Mouse (Mus musculus) limb, embryonic 14.5 days (tissue): Measurements from ENCODE around the gene Nlk. TPM values are rescaled to one million over a fixed set of nuclear protein-coding genes. Genes with fewer than 3 reads are reported as not detected.
A peak's percentile ranks its signal among the peaks of the same experiment; 100 is the strongest.

ENCODE experiments used
- ATAC-seq: fragments of 200-750 bp; cut with Nextera tagmentation; 2 replicates; pipeline ENCODE4 v1.8.0; 2017; ENCODE audit warnings: low read depth, moderate number of reproducible peaks, moderate TSS enrichment; ENCODE audit not compliant: low FRiP score
- DNase-seq: peaks from one replicate; pipeline ENCODE4 v3.0.0-alpha.2; 2015; ENCODE audit warnings: low spot score
- H3K27ac ChIP-seq: fragments of 300-500 bp; sonication (generic); replicated peaks from 2 replicates; pipeline ENCODE4 v1.5.1; 2014; ENCODE audit warnings: low read depth, mild to moderate bottlenecking, low read length, moderate library complexity, mixed read lengths
- H3K27me3 ChIP-seq: fragments of 300-500 bp; sonication (generic); 2 replicates; pipeline ENCODE4 v1.6.1; 2014; ENCODE audit warnings: low read length, mixed read lengths; ENCODE audit not compliant: control insufficient read depth, insufficient read depth
- H3K36me3 ChIP-seq: fragments of 300-500 bp; sonication (generic); 2 replicates; pipeline ENCODE4 v1.6.1; 2014; ENCODE audit warnings: mild to moderate bottlenecking, low read length, moderate library complexity, mixed read lengths; ENCODE audit not compliant: control insufficient read depth, insufficient read depth
- H3K4me1 ChIP-seq: fragments of 300-500 bp; sonication (generic); 2 replicates; pipeline ENCODE4 v1.6.1; 2014; ENCODE audit warnings: antibody characterized with exemption, low read length, mixed read lengths; ENCODE audit not compliant: control insufficient read depth, insufficient read depth
- H3K4me2 ChIP-seq: fragments of 300-500 bp; sonication (generic); replicated peaks from 2 replicates; pipeline ENCODE4 v1.6.1; 2014; ENCODE audit warnings: low read depth, mild to moderate bottlenecking, low read length, moderate library complexity; ENCODE audit not compliant: severe bottlenecking
- H3K4me3 ChIP-seq: fragments of 300-500 bp; sonication (generic); replicated peaks from 2 replicates; pipeline ENCODE4 v1.5.1; 2014; ENCODE audit warnings: low read length
- H3K9ac ChIP-seq: fragments of 300-500 bp; sonication (generic); 2 replicates; pipeline ENCODE4 v1.6.1; 2014; ENCODE audit warnings: mild to moderate bottlenecking, low read depth, low read length, moderate library complexity; ENCODE audit not compliant: severe bottlenecking
- H3K9me3 ChIP-seq: fragments of 300-500 bp; sonication (generic); 2 replicates; pipeline ENCODE4 v1.6.1; 2016; ENCODE audit warnings: low read length; ENCODE audit not compliant: control insufficient read depth
- POLR2A ChIP-seq: fragments of 200-500 bp; IDR thresholded peaks from 2 replicates; pipeline ENCODE4 v1.8.0; 2012; ENCODE audit warnings: inconsistent platforms, mild to moderate bottlenecking, moderate library complexity, borderline replicate concordance; ENCODE audit not compliant: insufficient read depth, insufficient read length; ENCODE audit errors: extremely low read depth
- WGBS: fragments of 180-500 bp; shearing (Covaris S2); extraction: QIAGEN DNeasy Blood & Tissue Kit; methylation state at CpG from one replicate; pipeline ENCODE4 v1.1.7; 2014; 5-methylcytosine and 5-hydroxymethylcytosine counted together
- polyA plus RNA-seq, 2 experiments: library from polyadenylated mRNA; depleted of rRNA in 1 of 2; stranded (reverse) in 1 of 2; unstranded in 1 of 2; fragments of >200 nt; fragmentation: Nextera tagmentation in 1 of 2; extraction: Ambion mirVana in 1 of 2; gene quantifications; 2 replicates each; pipeline versions ENCODE4 v1.2.1 to v1.2.3; 2012 to 2014

Nlk gene
- polyA plus RNA-seq (2012; rRNA removed) (15.8 and 18.0 TPM in 2 replicates), polyA plus RNA-seq (2014; fragmentation: Nextera tagmentation; extraction: Ambion mirVana) (10.1 and 11.9 TPM in 2 replicates)

GRCm38 (mm10) chr11:78696777-78697752, at the start of gene Nlk:
Gene Nlk, minus strand, starts transcription at chr11:78697373.
- no peak for TF ChIP-seq POLR2A
- Histone ChIP-seq H3K27me3 (no peaks in the 10 kb centered on the region), H3K4me3 (peak within 1 kb of the TSS; percentile 81), H3K4me1 (peaks cover 21% of the 10 kb centered on the region), H3K9ac (peak within 1 kb of the TSS; percentile 83), H3K36me3 (no peaks in the 10 kb centered on the region), H3K9me3 (no peaks in the 10 kb centered on the region), H3K27ac (peak within 1 kb of the TSS; percentile 73), H3K4me2 (peak within 1 kb of the TSS; percentile 59)
- WGBS = 1% methylated on average over 30 of the region's 65 CpGs
- ATAC-seq (peak; percentile 98), DNase-seq (peak; percentile 99)

- no peak for DNase-seq
- TF ChIP-seq POLR2A = no peak
- Histone ChIP-seq H3K4me3 (no peak overlapping the region), H3K4me2 (no peak overlapping the region), H3K4me1 (no peaks in the 10 kb centered on the region), H3K27me3 (no peaks in the 10 kb centered on the region), H3K9ac (no peak overlapping the region), H3K27ac (no peak overlapping the region), H3K9me3 (no peaks in the 10 kb centered on the region), H3K36me3 (peaks cover 9% of the 10 kb centered on the region; the same call in 1 of the 2 replicates)
- ATAC-seq = no peak
- WGBS = 90% methylated on average over 7 of the region's 7 CpGs
Measured at GRCm38 (mm10) chr11:78746264-78746663, 49.1 kb upstream of the Nlk start.

GRCm38 (mm10) chr11:78745475-78745874, 48.3 kb upstream of the Nlk start:
- ATAC-seq (no peak), DNase-seq (no peak)
- Histone ChIP-seq H3K4me3 (no peak overlapping the region), H3K4me2 (no peak overlapping the region), H3K9me3 (no peaks in the 10 kb centered on the region), H3K36me3 (peaks cover 9% of the 10 kb centered on the region; the same call in 1 of the 2 replicates), H3K27me3 (no peaks in the 10 kb centered on the region), H3K27ac (no peak overlapping the region), H3K4me1 (no peaks in the 10 kb centered on the region), H3K9ac (no peak overlapping the region)
- 63% methylated on average over 4 of the region's 4 CpGs for WGBS
- no peak for TF ChIP-seq POLR2A

GRCm38 (mm10) chr11:78742461-78742860, 45.3 kb upstream of the Nlk start:
- H3K4me1 ChIP-seq = no peaks in the 10 kb centered on the region
- no peak overlapping the region for H3K27ac ChIP-seq
- no peak for ATAC-seq
- no peak for TF ChIP-seq POLR2A
- no peak overlapping the region for H3K4me2 ChIP-seq
- H3K36me3 ChIP-seq = no peaks in the 10 kb centered on the region
- WGBS = 77% methylated on average over 3 of the region's 3 CpGs
- no peak overlapping the region for H3K4me3 ChIP-seq
- H3K27me3 ChIP-seq = no peaks in the 10 kb centered on the region
- H3K9ac ChIP-seq = no peak overlapping the region
- DNase-seq = no peak
- no peaks in the 10 kb centered on the region for H3K9me3 ChIP-seq

GRCm38 (mm10) chr11:78741958-78742357, 44.8 kb upstream of the Nlk start:
- Histone ChIP-seq H3K27ac (no peak overlapping the region), H3K4me3 (no peak overlapping the region), H3K27me3 (no peaks in the 10 kb centered on the region), H3K4me2 (no peak overlapping the region), H3K4me1 (no peaks in the 10 kb centered on the region), H3K9ac (no peak overlapping the region), H3K36me3 (no peaks in the 10 kb centered on the region), H3K9me3 (no peaks in the 10 kb centered on the region)
- TF ChIP-seq POLR2A = no peak
- ATAC-seq (no peak), DNase-seq (no peak)
- 74% methylated on average over 7 of the region's 7 CpGs for WGBS
